Mouse (Mus musculus) activated CD4-positive, CD25-positive, alpha-beta regulatory T cell, adult 9 weeks (primary cell): ENCODE measurements around the gene Mon2. TPM values are rescaled to one million over a fixed set of nuclear protein-coding genes. Genes with fewer than 3 reads are reported as not detected.

Source experiments
- polyA plus RNA-seq: library from polyadenylated mRNA; unstranded; fragments of 100-300 nt; shearing (Covaris generic); gene quantifications from one replicate; pipeline ENCODE4 v1.2.1, GENCODE M21; 2017

Mon2 gene
- polyA plus RNA-seq = 16.2 TPM

GRCm38 (mm10) chr10:123076245-123077023, at the start of gene Mon2:
TSS of gene Mon2 (minus strand) at chr10:123076505.

Other genes with a start within 250 kb of the Mon2 start
- gene Usp15, start 120.5 kb upstream of the Mon2 start, polyA plus RNA-seq = 141 TPM
- gene Fam19a2, start 187.5 kb upstream of the Mon2 start, polyA plus RNA-seq = not detected